Mouse (Mus musculus) bone marrow, adult 2 months (tissue): ENCODE measurements around the gene Gm20831. TPM values are rescaled to one million over a fixed set of nuclear protein-coding genes. Genes with fewer than 3 reads are reported as not detected.
"Not testable (repeated sequence)": the region's sequence is repeated elsewhere in the genome, so short reads cannot be mapped to it uniquely, and the experiment has no call there.

Experiments used
- H3K27ac ChIP-seq: fragments of 200-500 bp; 2 replicates; pipeline ENCODE4 v1.5.1; 2012; ENCODE audit warnings: low read depth, mild to moderate bottlenecking, control low read depth, inconsistent platforms, low read length; ENCODE audit not compliant: control insufficient read depth, poor library complexity, insufficient read depth
- H3K4me1 ChIP-seq: fragments of 200-500 bp; 2 replicates; pipeline ENCODE4 v1.6.1; 2011; ENCODE audit warnings: low read length; ENCODE audit not compliant: control insufficient read depth, insufficient read depth
- H3K4me3 ChIP-seq: fragments of 200-500 bp; replicated peaks from 2 replicates; pipeline ENCODE3; 2011; ENCODE audit warnings: mild to moderate bottlenecking, low read depth, low read length, control low read depth; ENCODE audit not compliant: control insufficient read depth
- WGBS: fragments of 180-500 bp; shearing (Covaris S2); methylation state at CpG from one replicate; pipeline ENCODE4 v1.1.7; 2018; 5-methylcytosine and 5-hydroxymethylcytosine counted together
- polyA plus RNA-seq: library from polyadenylated mRNA; stranded (reverse); fragments of >200 nt; gene quantifications from 2 replicates; pipeline ENCODE4 v1.2.4, GENCODE M21; 2011; ENCODE audit warnings: low replicate concordance; ENCODE audit not compliant: missing spikeins, insufficient read depth, insufficient read length

Gene Gm20831
- not detected in 2 replicates for polyA plus RNA-seq

DNA sequence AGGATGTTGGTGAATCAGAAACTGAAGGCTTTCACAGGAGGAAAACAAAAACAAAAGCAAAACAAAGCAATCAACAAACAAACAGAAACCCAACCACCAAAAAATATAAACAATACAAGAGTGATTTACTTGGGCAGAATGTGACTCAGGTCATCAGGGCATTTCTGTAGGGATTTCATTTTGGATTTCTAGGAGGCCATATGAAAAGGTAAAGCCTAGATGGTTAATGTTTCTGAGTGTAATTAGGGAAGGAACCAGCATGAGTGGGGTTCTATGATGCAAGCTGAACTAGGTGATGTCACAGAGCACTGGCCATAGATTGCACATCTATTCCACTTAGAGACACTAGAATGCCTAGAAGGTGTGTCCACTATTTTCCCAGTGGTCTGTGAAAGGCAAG is at the start of gene Gm20831, which contains the start of gene Gm20772:
TSS of gene Gm20831 (plus strand) at position 301 of the 400 bp plus-strand sequence.
TSS of gene Gm20772 (plus strand) at position 301 of the 400 bp plus-strand sequence.
- H3K4me1 ChIP-seq, H3K4me3 ChIP-seq, H3K27ac ChIP-seq: not testable (repeated sequence)

DNA sequence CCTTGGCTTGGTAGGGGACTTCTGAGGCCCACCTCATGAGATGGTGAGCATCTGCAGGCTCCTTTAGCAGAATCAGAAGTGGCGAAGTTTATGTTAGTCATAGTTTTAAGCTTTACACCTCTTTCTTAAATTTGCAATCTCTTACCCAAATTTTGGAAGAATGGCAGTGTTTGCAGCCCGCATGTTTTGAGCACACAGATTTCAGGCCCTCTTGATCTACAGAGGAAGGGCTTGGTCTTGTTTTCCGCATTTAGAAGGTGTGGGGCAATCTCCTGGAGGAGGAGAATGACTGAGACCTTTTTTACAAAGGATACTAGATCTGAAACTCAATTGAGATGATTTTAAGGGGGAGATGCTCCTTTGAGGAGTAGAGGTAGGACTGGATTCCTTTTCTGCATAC is 28.4 kb upstream of the Gm20831 start, which contains the start of gene Gm21904:
TSS of gene Gm21904 (minus strand) at position 101 of the 400 bp plus-strand sequence.
- no CpG with 5 or more reads among the region's 3 CpGs for WGBS
- not testable (repeated sequence) for H3K4me3 ChIP-seq, H3K27ac ChIP-seq, H3K4me1 ChIP-seq

DNA sequence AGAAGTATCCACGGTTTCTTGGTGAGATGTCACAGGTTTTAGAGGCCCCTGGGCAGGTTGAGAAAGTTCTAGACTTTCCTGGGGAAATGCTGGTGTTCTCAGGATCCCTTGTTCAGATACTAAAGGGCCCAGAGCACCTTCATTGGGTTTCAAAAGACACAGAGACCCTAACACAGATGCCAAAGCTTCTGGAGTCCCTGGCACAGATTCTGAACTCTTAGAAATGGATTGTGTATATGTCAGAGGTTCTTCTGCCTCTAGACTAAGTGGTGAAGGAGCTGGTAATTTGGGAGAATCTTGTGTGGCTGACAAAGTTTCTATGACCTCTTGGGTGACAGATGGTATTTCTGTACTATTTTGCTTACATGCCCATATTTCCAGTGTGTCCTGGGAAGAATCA is 62.7 kb downstream of the Gm20831 start, which contains the start of gene Srsy:
TSS of gene Srsy (minus strand) at position 101 of the 400 bp plus-strand sequence.
- not testable (repeated sequence) for H3K4me3 ChIP-seq, H3K27ac ChIP-seq, H3K4me1 ChIP-seq
- WGBS = no CpG with 5 or more reads among the region's 1 CpGs

Other genes with a start within 250 kb of the Gm20831 start
- not detected in 2 replicates for gene Gm21904, start 28.5 kb upstream of the Gm20831 start, polyA plus RNA-seq
- not detected in 2 replicates for gene Gm20772, start within 50 bp of the Gm20831 start, polyA plus RNA-seq
- not detected in 2 replicates for gene Srsy, start 62.6 kb downstream of the Gm20831 start, polyA plus RNA-seq
- gene Gm21764, start 187.1 kb downstream of the Gm20831 start, polyA plus RNA-seq = not detected in 2 replicates
- gene Ssty1, start 214.4 kb downstream of the Gm20831 start, polyA plus RNA-seq = not detected in 2 replicates